25 mouse cellular contexts compared by ENCODE assay signal in genomic region chr11:9159953-9160352, GRCm38 (mm10). TPM values are rescaled to one million over a fixed set of nuclear protein-coding genes. Genes with fewer than 3 reads are reported as not detected.
DNase-seq lines count a peak whose midpoint lies in the region; ATAC-seq and TF ChIP-seq lines count a peak whose summit lies in the region.
"Had no signal": no experiment of that assay in that cellular context is flagged by ENCODE, and none has a peak within 500 bp of the region (broad histone marks: within the 10 kb centered on the region; RNA-seq: fewer than 3 reads in every experiment).

No protein-coding gene starts in this region.

- no peak overlapping the region for H3K27ac ChIP-seq in lung, embryonic 14.5 days (ENCODE audit: low read depth)
- no peak overlapping the region for H3K27ac ChIP-seq in forebrain, postnatal 0 days (ENCODE audit: low read depth, low read length)
- H3K27ac ChIP-seq: embryonic facial prominence, embryonic 12.5 days; gastrocnemius, adult 2 months; heart, embryonic 10.5 days; hindbrain, embryonic 14.5 days; liver, embryonic 13.5 days; lung, embryonic 15.5 days; macrophage; midbrain, embryonic 10.5 days; neural tube, embryonic 13.5 days had no signal

- no peaks in the 10 kb centered on the region for H3K36me3 ChIP-seq in lung, embryonic 14.5 days (ENCODE audit: insufficient read depth)
- H3K36me3 ChIP-seq in forebrain, postnatal 0 days (ENCODE audit: insufficient read depth): no peaks in the 10 kb centered on the region
- H3K36me3 ChIP-seq: embryonic facial prominence, embryonic 12.5 days; heart, embryonic 10.5 days; liver, embryonic 13.5 days; lung, embryonic 15.5 days; midbrain, embryonic 10.5 days; neural tube, embryonic 13.5 days had no signal

- H3K27me3 ChIP-seq in lung, embryonic 14.5 days (ENCODE audit: insufficient read depth, low read length): no peaks in the 10 kb centered on the region
- no peaks in the 10 kb centered on the region for H3K27me3 ChIP-seq in forebrain, postnatal 0 days (ENCODE audit: insufficient read depth, low read length)
- H3K27me3 ChIP-seq: embryonic facial prominence, embryonic 12.5 days; liver, embryonic 13.5 days; lung, embryonic 15.5 days; neural tube, embryonic 13.5 days had no signal

- TF ChIP-seq CTCF in lung, embryonic 14.5 days (IDR thresholded peaks at IDR 0.05; ENCODE audit: low read depth): no peak
- TF ChIP-seq CTCF in forebrain, postnatal 0 days (IDR thresholded peaks at IDR 0.05; ENCODE audit: low read depth): no peak

- peak; percentile 65 for DNase-seq in lung, embryonic 14.5 days
- no peak for DNase-seq in lung, adult 18-20 months
- peak; percentile 62 to 92 for DNase-seq in kidney, adult 8-10 months
- peak; percentile 21 for DNase-seq in kidney, postnatal 10 days
- DNase-seq in MN1 (ENCODE audit: low spot score): no peak
- DNase-seq in cerebellum, postnatal 10 days: no peak
- no peak for DNase-seq in forebrain, postnatal 0 days
- DNase-seq: cerebellum, adult 11-12 months; cerebellum, postnatal 25 days; gastrocnemius, adult 2 months; heart, postnatal 4 days; liver, embryonic 13.5 days; retina, postnatal 1 day; right cerebral cortex, postnatal 25 days; thymus, postnatal 36 days had no signal

- H3K4me2 ChIP-seq in lung, embryonic 14.5 days: no peak overlapping the region
- H3K4me2 ChIP-seq in forebrain, postnatal 0 days (ENCODE audit: low read depth): no peak overlapping the region
- H3K4me2 ChIP-seq: embryonic facial prominence, embryonic 12.5 days; hindbrain, embryonic 14.5 days; liver, embryonic 13.5 days; lung, embryonic 15.5 days; neural tube, embryonic 13.5 days had no signal

- no peak for ATAC-seq in lung, embryonic 14.5 days (ENCODE audit: insufficient read depth)
- ATAC-seq in forebrain, postnatal 0 days: no peak
- ATAC-seq: inflammation-experienced regulatory T-cells, adult 6 months; midbrain, embryonic 16.5 days had no signal

- no peaks in the 10 kb centered on the region for H3K4me1 ChIP-seq in lung, embryonic 14.5 days (ENCODE audit: insufficient read depth)
- no peaks in the 10 kb centered on the region for H3K4me1 ChIP-seq in forebrain, postnatal 0 days (ENCODE audit: insufficient read depth)
- H3K4me1 ChIP-seq: embryonic facial prominence, embryonic 12.5 days; heart, embryonic 10.5 days; liver, embryonic 13.5 days; lung, embryonic 15.5 days; midbrain, embryonic 10.5 days; neural tube, embryonic 13.5 days had no signal

- H3K4me3 ChIP-seq in lung, embryonic 14.5 days (ENCODE audit: low read depth, low read length): no peak overlapping the region
- no peak overlapping the region for H3K4me3 ChIP-seq in forebrain, postnatal 0 days (ENCODE audit: low read depth, low read length)
- H3K4me3 ChIP-seq: embryonic facial prominence, embryonic 12.5 days; gastrocnemius, adult 2 months; heart, embryonic 10.5 days; liver, embryonic 13.5 days; lung, embryonic 15.5 days; midbrain, embryonic 10.5 days; myocyte; neural tube, embryonic 13.5 days had no signal

- WGBS in lung, embryonic 14.5 days: 32% methylated on average over 3 of the region's 3 CpGs
- WGBS in forebrain, postnatal 0 days: 76% methylated on average over 3 of the region's 3 CpGs

- H3K9me3 ChIP-seq in lung, embryonic 14.5 days (ENCODE audit: low read depth, low read length): no peaks in the 10 kb centered on the region
- H3K9me3 ChIP-seq in forebrain, postnatal 0 days (ENCODE audit: low read length): no peaks in the 10 kb centered on the region
- H3K9me3 ChIP-seq: embryonic facial prominence, embryonic 12.5 days; heart, embryonic 10.5 days; liver, embryonic 13.5 days; lung, embryonic 15.5 days; midbrain, embryonic 10.5 days; neural tube, embryonic 13.5 days had no signal

- no peak overlapping the region for H3K9ac ChIP-seq in lung, embryonic 14.5 days
- no peak overlapping the region for H3K9ac ChIP-seq in forebrain, postnatal 0 days
- H3K9ac ChIP-seq: embryonic facial prominence, embryonic 12.5 days; hindbrain, embryonic 14.5 days; liver, embryonic 13.5 days; lung, embryonic 15.5 days; neural tube, embryonic 13.5 days had no signal

RNA-seq across cellular contexts. Expression of gene Abca13, which starts 31.8 kb away (rescaled TPM):
- 0.01 and 0.08 TPM in 2 replicates for polyA plus RNA-seq in lung, embryonic 14.5 days (2014; fragmentation: Nextera tagmentation; extraction: Ambion mirVana)
- total RNA-seq in forebrain, postnatal 0 days (2014; rRNA removed): 0.05 and 0.08 TPM in 2 replicates
- 0.03 and 0.06 TPM in 2 replicates for polyA plus RNA-seq in forebrain, postnatal 0 days (2015; fragmentation: Nextera tagmentation; extraction: Ambion mirVana)
- total RNA-seq: gastrocnemius, adult 2 months had no signal
- polyA plus RNA-seq: heart, embryonic 10.5 days; inflammation-experienced regulatory T-cells, adult 6 months; neural tube, embryonic 13.5 days had no signal

RNA-seq across cellular contexts. Expression of gene Upp1, which starts 42.0 kb away (rescaled TPM):
- 10.9 and 11.7 TPM in 2 replicates for polyA plus RNA-seq in lung, embryonic 14.5 days (2014; fragmentation: Nextera tagmentation; extraction: Ambion mirVana)
- total RNA-seq in forebrain, postnatal 0 days (2014; rRNA removed): 0.14 and 0.46 TPM in 2 replicates
- 2.2 and 2.4 TPM in 2 replicates for polyA plus RNA-seq in forebrain, postnatal 0 days (2015; fragmentation: Nextera tagmentation; extraction: Ambion mirVana)
- polyA plus RNA-seq: macrophage had no signal

Comparison
In these comparisons a context has a peak if more than half of its experiments do, and no peak if none do; other contexts are left out.
1. DNase-seq: peak in lung, embryonic 14.5 days (single experiment), kidney, adult 8-10 months (2 of 2) and kidney, postnatal 10 days (single experiment); none in lung, adult 18-20 months (0 of 2), MN1 (single experiment), cerebellum, postnatal 10 days (0 of 2) and forebrain, postnatal 0 days (single experiment).